Mouse (Mus musculus): ENCODE data around the gene Dhx34.
"Not testable (repeated sequence)": the region's sequence is repeated elsewhere in the genome, so short reads cannot be mapped to it uniquely, and the experiment has no call there.

Dhx34 gene

DNA sequence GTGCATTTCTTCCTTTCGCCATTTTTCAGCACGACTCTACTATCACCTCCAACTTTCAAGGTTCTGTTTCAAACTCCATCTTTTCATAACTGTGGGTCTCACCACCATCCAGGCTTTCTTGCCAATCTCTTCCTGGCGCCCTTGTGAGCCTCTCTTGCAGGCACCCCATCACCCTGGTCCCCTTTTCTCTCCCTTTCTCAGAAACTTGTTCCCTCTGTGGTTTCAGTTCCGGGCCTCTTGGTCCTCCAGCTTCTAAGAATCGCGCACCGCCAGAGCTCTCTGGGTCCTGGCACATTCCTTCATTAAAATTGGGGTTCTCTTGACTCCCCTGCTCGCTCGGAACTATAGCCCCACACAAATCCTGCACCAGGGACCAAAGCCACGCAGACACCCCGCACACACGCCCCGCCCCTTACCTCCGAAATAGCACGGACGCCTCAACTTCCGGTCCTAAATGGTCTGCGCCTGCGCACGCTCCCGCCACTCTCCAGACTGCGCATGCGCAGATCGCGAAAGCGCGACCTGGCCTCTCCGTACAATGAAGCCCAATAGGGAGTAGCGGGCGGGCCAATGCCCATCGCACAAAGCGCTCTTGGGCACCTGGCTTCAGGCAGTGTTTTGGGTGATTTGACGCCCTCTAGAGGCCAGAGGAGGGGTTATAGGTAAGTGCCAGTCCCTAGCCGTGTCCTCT lies at the start of gene Dhx34:
Gene Dhx34 (minus strand): TSS at position 456 of the 691 bp plus-strand sequence.
- peak; percentile 97 for DNase-seq

DNA sequence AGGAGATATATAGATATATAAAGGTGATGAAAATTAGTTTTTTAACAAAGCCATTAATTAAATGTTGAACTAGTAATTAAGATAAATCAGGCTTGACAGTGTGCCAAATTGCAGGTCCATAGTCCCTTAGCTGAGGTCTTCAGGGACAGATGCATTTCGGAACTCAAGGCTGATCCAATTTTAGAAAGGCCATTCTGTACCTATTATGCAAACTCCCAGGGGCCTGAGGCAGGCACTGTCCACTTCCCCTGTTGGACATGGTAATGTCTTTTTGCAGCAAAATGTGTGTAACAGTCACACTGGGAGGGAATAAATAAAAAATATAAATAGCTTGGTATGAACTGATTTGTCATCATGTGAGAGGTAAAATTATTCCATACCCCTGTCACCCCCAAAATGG lies 49.3 kb upstream of the Dhx34 start:
- no peak for DNase-seq

DNA sequence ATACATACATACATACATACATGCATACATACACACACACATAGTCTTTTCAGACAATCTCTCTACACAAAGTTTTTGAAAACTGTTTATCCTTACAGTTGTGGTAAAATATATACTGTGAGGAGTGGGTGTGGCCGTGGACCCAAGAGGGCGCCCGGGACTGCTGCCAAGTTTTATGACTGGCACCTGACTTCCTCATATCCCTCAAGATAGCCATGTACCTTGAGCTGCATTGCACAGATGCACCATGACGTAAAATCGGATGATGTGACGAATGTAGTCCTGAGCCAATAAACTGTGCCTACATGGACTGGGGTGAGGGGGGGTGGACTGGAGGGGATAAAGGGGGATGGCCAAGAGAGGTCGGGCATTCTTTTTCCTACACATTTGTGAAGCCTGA lies 44.8 kb upstream of the Dhx34 start:
- not testable (repeated sequence) for DNase-seq

DNA sequence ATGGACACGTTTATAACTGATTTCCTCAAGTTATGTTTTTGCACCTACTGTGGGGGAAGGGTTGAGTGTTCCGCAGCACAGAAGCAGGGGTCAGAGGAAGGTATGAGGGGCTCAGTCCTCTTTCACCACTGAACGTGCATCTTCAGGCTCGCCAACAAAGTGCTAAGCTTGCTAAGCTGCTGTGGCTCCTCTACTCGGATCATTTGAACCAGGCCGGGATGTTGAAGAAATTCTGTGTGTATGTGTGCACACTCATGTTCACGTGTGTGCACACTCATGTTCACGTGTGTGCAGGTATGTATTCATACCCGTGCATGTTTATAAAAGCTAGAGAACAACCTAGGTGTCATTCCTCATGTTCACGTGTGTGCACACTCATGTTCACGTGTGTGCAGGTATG lies 44.0 kb upstream of the Dhx34 start:
- DNase-seq, result no peak

DNA sequence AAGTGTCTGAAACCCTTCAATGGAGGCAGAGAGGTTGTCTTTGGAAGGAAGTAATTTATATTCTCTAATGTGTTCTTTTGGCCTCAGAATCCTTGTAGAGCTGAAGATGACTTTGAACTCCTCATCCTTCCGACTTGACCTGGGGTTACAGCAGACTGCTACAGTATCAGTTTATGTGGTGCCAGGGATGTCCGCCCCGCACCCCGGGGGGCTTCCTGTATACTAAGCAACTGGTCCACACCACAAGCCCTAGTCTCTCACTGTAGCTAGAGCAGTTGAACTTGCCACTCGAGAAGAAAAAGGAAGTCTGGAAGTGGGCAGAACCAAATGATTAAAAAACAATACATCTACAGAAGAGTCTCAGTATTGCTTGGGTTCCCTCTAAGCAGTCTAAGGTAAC lies 42.0 kb upstream of the Dhx34 start:
- DNase-seq, result no peak

DNA sequence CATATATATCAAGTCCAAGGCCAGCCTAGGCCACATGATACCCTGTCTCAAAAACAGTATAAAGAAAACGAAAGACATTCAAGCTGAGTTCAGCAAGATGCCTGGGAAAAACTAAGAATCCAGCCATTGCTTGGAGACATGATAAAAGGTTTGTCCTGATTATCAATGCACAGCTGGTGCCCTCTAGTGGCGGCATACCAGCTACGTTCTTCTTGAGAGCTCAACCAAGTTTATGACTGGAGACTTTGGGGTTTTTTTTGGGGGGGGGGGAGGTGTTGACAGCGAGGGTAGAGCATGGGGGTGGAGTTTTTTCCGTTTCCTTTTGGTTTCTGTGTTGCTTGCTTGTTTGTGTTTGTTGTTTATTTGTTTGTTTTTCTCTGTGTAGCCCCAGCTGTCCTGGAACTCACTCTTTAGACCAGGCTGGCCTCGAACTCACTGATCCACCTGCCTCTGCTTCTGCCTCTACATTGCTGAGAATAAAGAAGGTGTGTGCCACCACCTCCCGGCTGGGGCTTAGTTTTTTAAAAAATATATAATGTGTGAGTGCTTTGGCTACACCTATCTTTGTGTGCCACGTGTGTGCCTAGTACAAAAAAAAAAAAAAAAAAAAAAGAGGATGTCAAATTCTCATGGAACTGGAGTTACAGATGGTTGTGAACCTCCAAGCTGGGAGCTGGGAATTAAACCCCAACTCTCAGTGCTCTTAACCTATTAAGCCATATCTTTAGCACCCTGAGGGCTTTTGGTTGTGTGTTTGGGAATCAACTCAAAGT lies 41.4 kb upstream of the Dhx34 start:
- peak; percentile 69 for DNase-seq

DNA sequence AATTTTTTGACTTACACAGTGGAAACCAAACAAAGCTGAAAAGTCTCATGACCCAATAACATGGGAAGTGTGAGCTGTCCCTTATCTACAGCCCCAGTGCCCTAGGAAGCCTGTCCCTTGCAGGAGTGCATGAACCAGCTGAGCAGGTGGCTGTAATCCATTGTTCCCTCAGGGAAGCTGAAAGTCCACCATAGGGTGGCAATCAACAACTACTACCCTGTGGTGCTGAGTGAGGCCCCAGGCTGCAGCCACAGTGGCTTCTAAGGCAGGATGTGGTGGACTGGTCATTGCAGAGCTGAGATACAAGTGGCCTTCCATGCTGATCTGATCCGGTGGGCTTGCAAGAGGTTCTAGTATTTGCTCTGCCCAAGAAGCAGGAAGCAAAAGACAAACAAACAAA lies 39.3 kb upstream of the Dhx34 start:
- DNase-seq, result no peak

DNA sequence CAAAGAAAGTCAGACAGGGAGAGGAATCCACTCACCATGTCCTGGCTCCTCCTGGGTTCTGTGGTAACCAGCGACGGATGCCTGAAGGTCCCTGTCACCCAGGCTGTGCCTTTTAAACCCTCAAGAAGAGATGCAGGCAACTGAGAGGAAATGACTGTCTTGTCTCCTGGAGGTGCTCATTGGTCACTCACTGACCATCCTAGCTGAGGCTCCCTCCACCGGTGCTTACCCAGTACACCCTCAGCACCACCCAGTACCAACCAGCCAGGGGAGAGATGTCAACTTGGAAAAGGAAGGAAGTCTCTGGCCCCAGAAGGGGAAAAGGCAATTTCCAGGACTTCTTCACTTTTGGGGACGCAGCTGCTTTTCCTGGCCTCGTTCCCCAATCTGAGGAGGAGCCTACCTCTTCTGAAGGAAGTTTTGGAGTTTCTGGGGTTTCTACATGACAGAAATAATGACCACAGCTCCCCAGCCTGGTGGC lies 37.3 kb upstream of the Dhx34 start, which contains the start of gene C5ar1:
Gene C5ar1 (minus strand): TSS at position 431 of the 481 bp plus-strand sequence.
- DNase-seq, result no peak

DNA sequence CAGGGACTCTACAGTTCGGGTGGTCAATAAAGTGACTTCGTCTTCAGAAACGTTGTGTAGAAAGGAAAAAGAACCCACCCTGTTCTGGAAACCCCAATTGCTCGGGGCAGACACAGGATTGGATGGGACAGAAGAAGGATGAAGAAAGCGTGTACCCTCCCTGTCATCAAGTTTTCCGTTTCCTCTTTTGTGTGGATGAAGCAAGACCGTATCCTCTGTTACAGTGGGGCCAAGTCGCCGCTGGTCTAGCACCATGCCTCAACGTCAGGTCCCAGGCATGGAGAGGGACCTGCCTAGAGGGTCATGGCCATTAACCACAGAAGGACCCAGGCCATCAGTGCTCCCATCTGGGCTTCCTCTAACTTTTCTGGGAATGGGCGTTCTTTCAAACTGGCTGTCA lies 36.0 kb upstream of the Dhx34 start:
- no peak for DNase-seq

DNA sequence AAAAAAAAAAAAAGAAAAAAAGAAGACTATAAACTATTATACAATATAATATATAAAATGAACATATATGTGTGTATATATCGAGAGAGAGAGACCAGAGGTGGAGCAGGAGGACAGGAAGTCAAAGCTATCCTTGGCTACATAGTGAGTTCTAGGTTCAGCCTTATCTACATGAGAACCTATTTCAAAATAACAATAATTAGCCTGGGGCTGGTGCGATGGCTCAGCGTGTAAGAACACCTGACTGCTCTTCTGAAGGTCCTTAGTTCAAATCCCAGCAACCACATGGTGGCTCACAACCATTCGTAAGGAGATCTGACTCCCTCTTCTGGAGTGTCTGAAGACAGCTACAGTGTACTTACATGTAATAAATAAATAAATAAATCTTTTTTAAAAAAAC lies 34.1 kb upstream of the Dhx34 start:
- not testable (repeated sequence) for DNase-seq

DNA sequence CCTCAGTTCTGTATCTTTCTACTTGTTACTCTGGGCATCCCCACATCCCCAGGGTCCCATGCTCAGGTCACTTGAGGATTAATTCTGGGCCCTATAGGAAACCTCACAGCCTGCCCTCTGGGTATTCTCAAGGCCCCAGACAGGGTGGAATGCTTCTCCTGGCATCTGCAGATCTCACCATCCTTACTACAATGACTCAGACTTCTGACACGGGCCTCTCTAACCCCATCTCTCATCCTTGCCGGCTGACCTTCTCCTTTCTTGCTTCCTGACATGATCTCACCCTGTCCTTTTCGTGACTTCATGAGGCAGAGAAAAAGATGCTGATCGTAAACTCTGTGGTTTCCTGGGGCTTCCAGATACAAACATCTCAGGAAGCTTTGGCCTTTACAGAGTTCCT lies 32.4 kb upstream of the Dhx34 start:
- no peak for DNase-seq

DNA sequence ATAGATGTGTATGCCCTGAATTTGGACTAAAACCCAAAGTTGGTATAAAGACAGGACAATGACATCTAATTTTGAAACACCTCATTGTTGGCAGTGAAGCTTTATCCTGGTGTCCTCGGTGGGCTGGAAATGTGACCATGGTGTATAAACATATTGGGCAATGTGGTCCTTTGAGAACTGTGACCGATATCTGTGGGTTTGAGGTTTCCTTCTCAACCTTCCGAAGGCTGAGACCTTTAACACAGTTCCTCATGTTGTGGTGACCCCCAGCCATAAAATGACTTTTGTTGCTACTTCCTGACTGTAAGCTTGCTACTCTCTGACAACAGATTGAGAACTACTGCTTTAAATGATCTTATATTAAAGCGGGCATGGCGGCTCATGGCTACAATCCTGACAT lies 28.9 kb upstream of the Dhx34 start:
- DNase-seq, result no peak

DNA sequence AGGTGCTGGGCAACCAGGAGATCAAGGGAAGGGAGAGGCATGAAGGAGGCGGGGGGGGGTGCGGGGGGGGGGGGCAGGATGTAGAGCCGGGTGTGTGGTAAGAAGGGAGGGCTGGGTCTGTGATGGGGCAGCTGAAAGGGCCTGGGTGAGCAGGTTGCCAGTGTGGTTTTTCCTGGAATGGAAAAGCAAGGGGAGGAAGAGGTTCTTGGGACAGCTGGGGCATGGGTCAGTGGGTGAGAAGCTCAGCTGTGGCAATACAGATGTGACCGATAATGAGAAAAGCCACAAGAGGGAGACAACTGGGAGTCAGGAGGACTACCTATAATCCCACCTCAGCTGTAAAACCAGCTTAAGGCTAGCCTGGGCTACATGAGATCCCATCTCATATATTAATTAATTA lies 24.1 kb upstream of the Dhx34 start:
- no peak for DNase-seq

DNA sequence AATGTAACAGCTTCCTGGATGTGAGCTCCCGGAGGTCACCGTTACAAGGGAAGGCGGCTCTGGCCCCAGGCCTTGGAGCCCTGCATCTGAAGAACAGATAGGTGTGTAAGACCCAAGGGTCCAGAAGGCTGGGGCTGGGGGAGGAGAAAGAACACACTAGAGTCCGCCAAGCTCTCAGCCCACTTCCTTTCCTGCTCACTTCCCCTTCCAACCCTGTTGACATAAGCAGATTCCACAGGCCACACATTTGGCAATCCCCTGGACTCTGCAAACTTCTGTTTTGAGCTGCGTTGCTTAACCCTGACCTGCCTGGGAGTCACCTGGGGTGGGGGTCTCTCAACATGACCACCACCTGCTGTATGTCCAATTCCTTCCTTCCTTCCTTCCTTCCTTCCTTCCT lies 22.2 kb upstream of the Dhx34 start, which contains the start of gene C5ar2:
Gene C5ar2 (minus strand): TSS at position 88 of the 400 bp plus-strand sequence.
- no peak for DNase-seq

DNA sequence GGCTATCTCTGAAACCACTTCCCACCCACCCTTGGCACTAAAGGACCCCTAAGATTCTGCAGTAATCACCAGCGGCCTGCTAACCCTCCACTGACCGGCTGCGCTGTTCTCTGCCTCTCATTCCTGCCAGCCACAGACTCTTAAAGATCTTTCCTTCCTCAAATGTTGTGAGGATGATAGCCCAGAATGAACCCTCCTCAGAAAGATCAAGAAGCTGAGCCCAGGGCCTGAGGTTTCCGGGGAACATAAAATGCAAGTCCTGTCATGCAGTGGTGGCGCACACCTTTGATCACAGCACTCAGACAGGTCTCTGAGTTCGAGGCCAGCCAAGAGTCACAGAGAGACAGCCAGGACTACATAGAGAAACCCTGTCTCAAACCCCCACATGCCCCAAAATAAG lies 20.4 kb upstream of the Dhx34 start:
- DNase-seq, result no peak

DNA sequence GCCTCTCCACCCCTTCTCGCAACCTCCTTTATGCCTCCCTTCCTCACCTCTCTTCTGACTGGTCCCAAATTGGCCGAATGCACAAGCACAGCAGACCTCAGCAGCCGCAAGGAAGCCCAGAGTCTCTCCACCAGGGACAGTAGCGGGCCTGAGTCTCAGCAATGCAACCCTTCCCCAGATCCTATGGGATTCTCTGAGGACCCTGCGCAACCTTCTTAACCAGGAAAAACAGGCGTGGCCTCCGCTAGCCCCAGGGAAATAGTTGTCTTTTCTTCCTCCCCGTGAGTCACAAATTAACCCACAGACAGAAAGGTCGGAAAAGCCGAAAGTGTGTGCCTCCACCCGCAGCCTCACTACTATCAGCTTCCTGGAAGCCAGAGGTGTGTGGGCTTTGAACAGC lies 19.9 kb upstream of the Dhx34 start:
- DNase-seq, result no peak

DNA sequence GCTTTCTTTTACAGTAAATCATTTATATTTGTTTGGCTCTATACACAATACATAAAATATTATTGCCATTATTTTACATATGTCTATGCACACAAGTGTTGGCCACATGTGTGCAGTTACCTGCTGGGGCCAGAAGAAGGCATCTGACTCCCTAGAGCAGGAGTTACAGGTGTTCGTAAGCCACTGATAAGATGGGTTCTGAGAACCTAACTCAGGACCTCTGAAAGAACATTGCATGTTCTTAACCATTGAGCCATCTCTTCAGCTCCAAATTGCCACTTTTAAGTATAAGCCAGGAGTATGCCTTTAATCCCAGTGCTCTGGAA lies 19.1 kb upstream of the Dhx34 start:
- no peak for DNase-seq

DNA sequence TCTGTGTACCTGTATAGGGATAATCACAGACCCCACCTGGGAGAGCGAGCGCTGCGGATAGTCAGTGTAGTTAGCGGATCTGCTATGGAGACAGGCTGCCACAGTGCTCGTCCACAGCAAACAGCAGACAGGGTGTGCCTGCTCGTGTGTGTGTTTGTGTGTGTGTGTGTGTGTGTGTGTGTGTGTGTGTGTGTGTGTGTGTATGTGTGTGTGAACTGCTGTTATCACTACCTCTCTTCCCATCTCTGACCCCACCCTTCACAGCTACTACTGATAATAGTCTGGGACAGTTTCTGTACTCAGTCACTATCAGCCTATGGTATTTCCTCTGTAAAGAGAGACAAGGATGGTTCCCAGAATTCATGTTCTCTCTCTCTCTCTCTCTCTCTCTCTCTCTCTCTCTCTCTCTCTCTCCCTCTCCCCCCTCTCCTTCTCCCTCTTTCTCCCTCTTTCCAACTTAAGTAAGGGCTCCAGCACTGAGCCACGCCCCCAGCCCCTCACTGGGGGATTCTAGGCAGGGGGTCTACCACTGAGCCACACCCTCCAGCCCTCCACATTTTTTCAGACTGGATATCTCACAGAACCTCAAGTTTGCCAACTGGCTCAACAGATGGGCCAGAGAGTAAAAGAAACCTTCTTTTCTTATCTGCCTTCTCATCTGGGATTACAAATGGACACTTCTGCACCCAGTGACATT lies 18.6 kb upstream of the Dhx34 start:
- DNase-seq, result no peak

DNA sequence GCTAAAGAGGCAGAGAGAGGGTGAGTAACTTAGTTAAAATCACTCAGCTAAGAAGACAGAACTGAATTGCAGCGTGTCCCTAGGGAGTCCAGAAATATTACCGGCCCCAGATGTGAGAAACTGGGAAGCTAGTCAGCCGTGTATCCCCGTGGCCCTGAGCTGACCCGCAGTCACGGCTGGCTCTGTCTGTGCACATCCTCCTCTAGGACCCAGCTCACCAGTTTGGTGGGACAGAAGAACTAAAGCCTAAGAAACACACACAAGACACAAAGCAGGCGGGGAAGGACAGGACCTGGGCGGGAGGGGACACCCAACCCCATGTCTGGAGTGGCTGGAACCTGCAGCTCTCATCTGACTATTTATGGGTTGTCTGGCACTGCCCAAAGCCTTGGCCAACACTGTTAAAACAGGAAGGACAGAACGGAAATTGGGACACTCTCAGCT lies 17.7 kb upstream of the Dhx34 start:
- DNase-seq, result peak; percentile 83

DNA sequence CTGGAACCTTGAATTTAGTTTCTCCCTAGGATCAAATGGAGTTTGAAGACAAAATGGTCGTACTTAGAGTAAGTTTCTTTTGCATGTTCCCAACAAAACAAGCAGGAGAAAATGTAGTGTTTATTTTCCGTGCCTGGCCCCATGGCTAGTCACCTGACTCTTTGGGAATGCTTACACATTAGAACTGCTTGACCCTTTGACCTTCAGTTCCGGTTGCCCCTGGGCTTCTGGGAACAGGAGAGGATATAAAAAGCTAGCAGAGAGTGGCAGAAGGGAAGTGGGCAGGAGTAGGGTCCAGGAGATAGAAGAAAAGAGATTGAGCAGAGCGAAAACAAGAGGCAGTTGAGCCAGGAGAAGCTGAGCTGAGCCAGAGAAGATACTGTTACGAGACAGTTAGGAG lies 8.0 kb upstream of the Dhx34 start:
- no peak for DNase-seq

DNA sequence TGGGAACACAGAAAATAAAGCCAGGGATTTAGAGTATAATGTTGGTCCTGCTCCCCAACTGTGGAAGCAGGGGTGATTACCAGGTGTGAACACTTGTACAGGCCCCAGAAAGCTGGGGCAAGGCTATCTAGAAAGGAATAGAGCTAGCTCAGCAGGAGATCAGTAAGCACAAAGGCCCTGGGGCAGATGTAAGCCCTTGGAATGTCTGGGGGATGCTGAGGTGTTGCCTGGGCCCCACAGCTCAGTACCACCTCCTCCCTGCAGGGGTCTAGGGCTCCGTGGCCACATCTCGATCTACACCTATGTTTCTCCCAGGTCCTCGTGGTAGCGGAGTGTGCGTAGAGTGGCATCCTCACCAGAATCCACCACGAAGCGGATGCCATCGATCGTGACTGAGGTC lies 7.9 kb downstream of the Dhx34 start:
- DNase-seq, result no peak

DNA sequence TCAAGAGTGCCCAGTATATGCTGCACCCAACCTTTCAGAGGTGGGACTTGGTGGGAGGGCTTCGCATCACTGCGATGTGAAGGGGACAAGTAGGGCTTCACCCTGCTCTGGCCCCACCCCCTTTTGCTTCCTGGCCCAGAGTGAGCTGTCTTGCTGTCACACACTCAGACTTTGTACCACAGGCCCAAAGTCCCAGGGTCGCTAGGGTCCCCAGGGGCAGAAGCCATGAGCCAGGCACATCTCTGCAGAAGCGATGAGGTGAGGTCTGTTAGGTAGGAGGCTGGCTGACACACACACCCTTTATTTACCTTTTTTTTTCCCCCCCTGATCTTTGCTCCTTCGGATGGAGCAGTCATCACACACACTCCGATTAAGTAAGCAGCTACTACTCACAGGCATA lies 8.6 kb downstream of the Dhx34 start:
- DNase-seq, result no peak

DNA sequence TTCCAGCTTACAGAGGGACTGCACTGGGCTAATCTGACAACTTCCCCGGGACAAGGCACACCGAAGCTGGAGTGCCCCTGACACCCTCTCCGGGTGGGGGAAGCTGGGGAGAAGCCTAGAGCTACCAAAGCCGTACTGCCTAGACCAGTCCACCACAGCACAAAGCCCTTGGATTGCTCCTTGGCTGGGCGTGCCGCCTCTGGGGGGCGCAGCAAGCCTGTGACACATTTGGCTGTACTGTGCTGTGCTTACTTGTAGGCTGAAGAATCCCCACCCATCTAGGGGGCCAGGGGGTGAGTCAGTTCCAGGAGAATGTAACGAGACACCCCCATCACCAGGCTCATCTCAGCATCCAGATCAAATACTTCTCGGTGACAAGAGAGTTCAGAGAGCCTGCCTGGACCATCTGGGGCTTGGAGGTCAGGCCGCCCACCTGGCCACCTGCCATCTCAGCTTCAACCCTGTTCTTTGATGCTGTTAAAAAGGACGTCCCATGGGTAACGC lies 10.9 kb downstream of the Dhx34 start:
- DNase-seq, result no peak
